Comparison of ENCODE assay signal across 8 mouse cellular contexts in genomic region chr5:24351701-24352171, GRCm38 (mm10). TPM values are rescaled to one million over a fixed set of nuclear protein-coding genes. Genes with fewer than 3 reads are reported as not detected.
DNase-seq lines count a peak whose midpoint lies in the region; ATAC-seq and TF ChIP-seq lines count a peak whose summit lies in the region.

No protein-coding gene starts in this region.

- H3K9me3 ChIP-seq in G1E (replicated peaks): no peaks in the 10 kb centered on the region
- no peaks in the 10 kb centered on the region for H3K9me3 ChIP-seq in forebrain, postnatal 0 days (ENCODE audit: low read length)
- no peaks in the 10 kb centered on the region for H3K9me3 ChIP-seq in liver, postnatal 0 days (ENCODE audit: low read length)

- WGBS in forebrain, postnatal 0 days: 1% methylated on average over 34 of the region's 41 CpGs
- WGBS in liver, postnatal 0 days (ENCODE audit: insufficient replicate concordance): under 1% methylated on average over 25 of the region's 41 CpGs

- DNase-seq in G1E (ENCODE audit: low spot score): peak; percentile 89
- peak; percentile 88 for DNase-seq in cerebellum, adult 11-12 months
- DNase-seq in forebrain, postnatal 0 days: peak; percentile 94
- peak; percentile 69 for DNase-seq in heart, postnatal 25 days (ENCODE audit: low spot score)
- DNase-seq in layer of hippocampus, adult 2 months (ENCODE audit: low spot score in 2 of 2): peak; percentile 86 to 87
- peak; percentile 61 for DNase-seq in liver, postnatal 0 days
- peak; percentile 68 for DNase-seq in ovary, postnatal 14 days (ENCODE audit: low spot score)
- peak; percentile 85 for DNase-seq in yolk sac, embryonic 10.5 days (ENCODE audit: low spot score)

- no peak for TF ChIP-seq CTCF in G1E (IDR thresholded peaks at IDR 0.05; ENCODE audit: low read depth, low read length)
- TF ChIP-seq CTCF in forebrain, postnatal 0 days (IDR thresholded peaks at IDR 0.05; ENCODE audit: low read depth): no peak
- no peak for TF ChIP-seq CTCF in layer of hippocampus, adult 2 months (conservative IDR thresholded peaks at IDR 0.05)
- TF ChIP-seq CTCF in liver, postnatal 0 days (IDR thresholded peaks at IDR 0.05; ENCODE audit: low read depth): 0 out of 2 replicates have a peak, but pooled peaks have one; percentile 2

- peak; percentile 51 for ATAC-seq in G1E (ENCODE audit: extremely low read depth, insufficient number of reproducible peaks, low FRiP score, poor library complexity, severe bottlenecking)
- peak; percentile 95 for ATAC-seq in forebrain, postnatal 0 days
- ATAC-seq in liver, postnatal 0 days: peak; percentile 69

- H3K4me2 ChIP-seq in forebrain, postnatal 0 days (ENCODE audit: low read depth): peak overlapping the region; percentile 88
- peak overlapping the region; percentile 82 for H3K4me2 ChIP-seq in liver, postnatal 0 days (ENCODE audit: low read depth, low read length)

- H3K27ac ChIP-seq in forebrain, postnatal 0 days (ENCODE audit: low read depth, low read length): peak overlapping the region; percentile 73
- peak overlapping the region; percentile 72 for H3K27ac ChIP-seq in layer of hippocampus, adult 2 months
- no peak overlapping the region for H3K27ac ChIP-seq in liver, postnatal 0 days (ENCODE audit: low read depth)

- H3K4me1 ChIP-seq in G1E (ENCODE audit: insufficient read depth, low read depth, low read length): peaks cover 63% of the 10 kb centered on the region
- peaks cover 16% of the 10 kb centered on the region; the same call in 1 of the 2 replicates for H3K4me1 ChIP-seq in forebrain, postnatal 0 days (ENCODE audit: insufficient read depth)
- H3K4me1 ChIP-seq in liver, postnatal 0 days (ENCODE audit: insufficient read depth): peaks cover 17% of the 10 kb centered on the region

- intact Hi-C loops in heart, postnatal 25 days (cut with DNase I): no loop called here

- TF ChIP-seq EP300 in liver, postnatal 0 days (IDR thresholded peaks at IDR 0.05; ENCODE audit: low read depth): no peak

- H3K36me3 ChIP-seq in G1E (replicated peaks): peaks cover 3% of the 10 kb centered on the region
- no peaks in the 10 kb centered on the region for H3K36me3 ChIP-seq in forebrain, postnatal 0 days (ENCODE audit: insufficient read depth)
- H3K36me3 ChIP-seq in liver, postnatal 0 days (replicated peaks; ENCODE audit: insufficient read depth, low read length): no peaks in the 10 kb centered on the region

- H3K4me3 ChIP-seq in G1E (ENCODE audit: low read depth, low read length): peak overlapping the region; percentile 75
- H3K4me3 ChIP-seq in forebrain, postnatal 0 days (ENCODE audit: low read depth, low read length): peak overlapping the region; percentile 78
- peak overlapping the region; percentile 71 for H3K4me3 ChIP-seq in layer of hippocampus, adult 2 months
- peak overlapping the region; percentile 46 for H3K4me3 ChIP-seq in liver, postnatal 0 days (ENCODE audit: low read depth, low read length)

- H3K9ac ChIP-seq in forebrain, postnatal 0 days: peak overlapping the region; percentile 67
- H3K9ac ChIP-seq in liver, postnatal 0 days (replicated peaks): 0 out of 2 replicates have a peak overlapping the region, but pooled peaks have one; percentile 11

- H3K27me3 ChIP-seq in G1E (ENCODE audit: insufficient read depth, low read length): peaks cover 56% of the 10 kb centered on the region
- no peaks in the 10 kb centered on the region for H3K27me3 ChIP-seq in forebrain, postnatal 0 days (ENCODE audit: insufficient read depth, low read length)
- peaks cover 68% of the 10 kb centered on the region for H3K27me3 ChIP-seq in liver, postnatal 0 days (ENCODE audit: insufficient read depth, low read length)

RNA-seq across cellular contexts. Expression of gene Kcnh2, which starts 0.3 kb away (rescaled TPM):
- 3.3 and 6.8 TPM in 2 replicates for total RNA-seq in G1E (2014; fragmentation: Nextera tagmentation)
- total RNA-seq in G1E (2017): 1.0 and 1.3 TPM in 2 replicates
- polyA plus RNA-seq in G1E (2012): 12.6 and 15.1 TPM in 2 replicates
- total RNA-seq in forebrain, postnatal 0 days (2014; rRNA removed): 13.5 and 21.2 TPM in 2 replicates
- 4.7 and 6.8 TPM in 2 replicates for polyA plus RNA-seq in forebrain, postnatal 0 days (2015; fragmentation: Nextera tagmentation; extraction: Ambion mirVana)
- 10 to 100 TPM; 62.4 to 67.2 TPM for total RNA-seq in heart, postnatal 25 days (2021)
- total RNA-seq in layer of hippocampus, adult 2 months (2021): 10 to 100 TPM; 21.7 to 23.6 TPM
- polyA plus RNA-seq in liver, postnatal 0 days (2015; fragmentation: Nextera tagmentation; extraction: Ambion mirVana): 0.05 and 0.08 TPM in 2 replicates

RNA-seq across cellular contexts. Expression of gene Nos3, which starts 12.9 kb away (rescaled TPM):
- total RNA-seq in G1E (2014; fragmentation: Nextera tagmentation) (0.23 and 0.58 TPM in 2 replicates), G1E (2017) (0.17 and 0.22 TPM in 2 replicates)
- 0.07 and 0.09 TPM in 2 replicates for polyA plus RNA-seq in G1E (2012)
- 6.1 and 8.3 TPM in 2 replicates for total RNA-seq in forebrain, postnatal 0 days (2014; rRNA removed)
- 6.3 and 6.8 TPM in 2 replicates for polyA plus RNA-seq in forebrain, postnatal 0 days (2015; fragmentation: Nextera tagmentation; extraction: Ambion mirVana)
- total RNA-seq in heart, postnatal 25 days (2021): 10 to 100 TPM; 24.1 to 28.1 TPM
- total RNA-seq in layer of hippocampus, adult 2 months (2021): 1 to 10 TPM; 6.6 to 7.8 TPM
- 1.7 and 1.8 TPM in 2 replicates for polyA plus RNA-seq in liver, postnatal 0 days (2015; fragmentation: Nextera tagmentation; extraction: Ambion mirVana)

RNA-seq across cellular contexts. Expression of gene Atg9b, which starts 40.2 kb away (rescaled TPM):
- total RNA-seq in G1E (2014; fragmentation: Nextera tagmentation) (not detected in 2 replicates), G1E (2017) (0.06 and 0.11 TPM in 2 replicates)
- polyA plus RNA-seq in G1E (2012): 0.15 TPM in 2 replicates
- total RNA-seq in forebrain, postnatal 0 days (2014; rRNA removed): 8.0 and 9.5 TPM in 2 replicates
- 3.4 and 5.1 TPM in 2 replicates for polyA plus RNA-seq in forebrain, postnatal 0 days (2015; fragmentation: Nextera tagmentation; extraction: Ambion mirVana)
- total RNA-seq in heart, postnatal 25 days (2021): 1 to 10 TPM in 1 of 2 experiments, under 1 TPM in 1; 0.42 to 1.2 TPM
- total RNA-seq in layer of hippocampus, adult 2 months (2021): 1 to 10 TPM; 3.0 to 3.2 TPM
- polyA plus RNA-seq in liver, postnatal 0 days (2015; fragmentation: Nextera tagmentation; extraction: Ambion mirVana): 0.25 and 0.48 TPM in 2 replicates

RNA-seq across cellular contexts. Expression of gene Abcb8, which starts 41.7 kb away (rescaled TPM):
- total RNA-seq in G1E (2014; fragmentation: Nextera tagmentation): 13.5 and 17.7 TPM in 2 replicates
- 15.4 and 20.4 TPM in 2 replicates for total RNA-seq in G1E (2017)
- 43.6 and 44.0 TPM in 2 replicates for polyA plus RNA-seq in G1E (2012)
- total RNA-seq in forebrain, postnatal 0 days (2014; rRNA removed): 58.2 and 64.1 TPM in 2 replicates
- 38.7 and 44.6 TPM in 2 replicates for polyA plus RNA-seq in forebrain, postnatal 0 days (2015; fragmentation: Nextera tagmentation; extraction: Ambion mirVana)
- 10 to 100 TPM; 82.8 to 83.7 TPM for total RNA-seq in heart, postnatal 25 days (2021)
- total RNA-seq in layer of hippocampus, adult 2 months (2021): 10 to 100 TPM; 50.8 to 57.0 TPM
- polyA plus RNA-seq in liver, postnatal 0 days (2015; fragmentation: Nextera tagmentation; extraction: Ambion mirVana): 20.3 and 22.3 TPM in 2 replicates
